Mouse (Mus musculus) bone marrow, adult 2 months (tissue): ENCODE measurements at regions not wholly inside any gene's neighbourhood (a gene's known extent, or its start where the extent isn't known, plus 50 kb on each side); places are given as distances from the start of the nearest gene placed in this dataset.

Experiments used
- CTCF ChIP-seq: fragments of 200-500 bp; IDR thresholded peaks from 2 replicates; pipeline ENCODE4 v1.5.1; 2011; ENCODE audit warnings: low read length, control low read depth; ENCODE audit not compliant: control insufficient read depth, insufficient read depth
- POLR2A ChIP-seq: fragments of 200-500 bp; IDR thresholded peaks from 2 replicates; pipeline ENCODE4 v1.6.1; 2011; ENCODE audit warnings: low read depth, mild to moderate bottlenecking, control low read depth, low read length, borderline replicate concordance; ENCODE audit not compliant: control insufficient read depth

DNA sequence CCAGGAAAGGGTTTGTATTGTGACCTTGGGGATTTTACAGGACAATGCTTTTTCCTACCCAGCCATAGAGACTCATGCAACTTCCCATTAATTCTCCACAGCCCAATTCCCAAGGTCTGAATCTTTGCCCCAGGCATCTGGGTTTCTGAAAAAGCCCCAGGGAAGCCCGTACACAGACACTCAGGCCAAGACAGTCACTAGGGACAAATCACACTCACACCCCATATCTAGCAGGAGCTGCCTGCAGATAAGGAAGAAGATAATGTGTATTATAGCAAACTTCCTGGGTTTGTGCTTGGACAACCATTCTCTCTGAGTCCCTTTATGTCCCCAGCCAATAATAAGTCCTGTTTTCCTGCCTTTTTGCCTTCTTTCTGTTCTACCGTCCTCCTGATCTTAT, 305.0 kb upstream of the Clint1 start:
- no peak for TF ChIP-seq CTCF
- TF ChIP-seq POLR2A: no peak
